Mouse (Mus musculus): ENCODE measurements at regions not wholly inside any gene's neighbourhood (a gene's known extent, or its start where the extent isn't known, plus 50 kb on each side); places are given as distances from the start of the nearest gene placed in this dataset.

- TF ChIP-seq EP300 (IDR thresholded peaks at IDR 0.05; ENCODE audit: insufficient read depth, low read depth, low read length) (no peak), POLR2A (IDR thresholded peaks at IDR 0.05; ENCODE audit: insufficient read depth, low read length) (no peak)
Measured at GRCm38 (mm10) chr14:72865531-72865930, 155.7 kb upstream of the Fndc3a start.
